Comparison of ENCODE assay signal across 10 mouse cellular contexts in genomic region chr6:31518338-31518698, GRCm38 (mm10). TPM values are rescaled to one million over a fixed set of nuclear protein-coding genes. Genes with fewer than 3 reads are reported as not detected.
DNase-seq lines count a peak whose midpoint lies in the region; TF ChIP-seq lines count a peak whose summit lies in the region.
"Had no signal": no experiment of that assay in that cellular context is flagged by ENCODE, and none has a peak within 500 bp of the region (broad histone marks: within the 10 kb centered on the region; RNA-seq: fewer than 3 reads in every experiment).

No protein-coding gene starts in this region.

- TF ChIP-seq CTCF in cortical plate, adult 2 months (IDR thresholded peaks at IDR 0.05; ENCODE audit: extremely low read depth, insufficient read depth, low read length) = no peak
- no peak for TF ChIP-seq CTCF in olfactory bulb, adult 2 months (IDR thresholded peaks at IDR 0.05; ENCODE audit: insufficient read depth, low read depth, low read length)

- DNase-seq in kidney, adult 9 months = peak; percentile 55
- DNase-seq in kidney, adult 18-20 months = no peak
- DNase-seq in kidney, postnatal 25 days = peak; percentile 66 to 70
- DNase-seq in right cerebral cortex, postnatal 36 days (ENCODE audit: low spot score in 2 of 2) = no peak
- DNase-seq in layer of hippocampus, postnatal 25 days (ENCODE audit: extremely low spot score in 1 of 2, low spot score in 1 of 2) = no peak
- no peak for DNase-seq in spleen, postnatal 14 days (ENCODE audit: low spot score in 2 of 2)

- 27% methylated on average over 2 of the region's 2 CpGs for WGBS in olfactory bulb, adult 2 months

- TF ChIP-seq POLR2A in cortical plate, adult 2 months (IDR thresholded peaks at IDR 0.05; ENCODE audit: extremely low read depth, insufficient read depth, low read length) = no peak
- no peak for TF ChIP-seq POLR2A in olfactory bulb, adult 2 months (IDR thresholded peaks at IDR 0.05; ENCODE audit: insufficient read depth, low read depth, low read length)

- H3K4me3 ChIP-seq in cortical plate, adult 2 months (ENCODE audit: insufficient read depth, low read length) = no peak overlapping the region
- no peak overlapping the region for H3K4me3 ChIP-seq in olfactory bulb, adult 2 months (ENCODE audit: insufficient read depth, low read depth, low read length)
- H3K4me3 ChIP-seq: embryonic facial prominence, embryonic 12.5 days; neural tube, embryonic 13.5 days had no signal

- 0 out of 2 replicates have a peak overlapping the region, but pooled peaks have one; percentile 18 for H3K27ac ChIP-seq in cortical plate, adult 2 months (ENCODE audit: insufficient read depth, low read length)
- peak overlapping the region; percentile 12; the same call in 1 of the 2 replicates for H3K27ac ChIP-seq in olfactory bulb, adult 2 months (ENCODE audit: insufficient read depth, low read depth, low read length)
- H3K27ac ChIP-seq: embryonic facial prominence, embryonic 12.5 days; neural tube, embryonic 13.5 days had no signal

- peaks cover 13% of the 10 kb centered on the region for H3K4me1 ChIP-seq in cortical plate, adult 2 months (ENCODE audit: control insufficient read depth, insufficient read depth, low read length)
- peaks cover 15% of the 10 kb centered on the region for H3K4me1 ChIP-seq in olfactory bulb, adult 2 months (ENCODE audit: control insufficient read depth, insufficient read depth, low read length)
- H3K4me1 ChIP-seq: embryonic facial prominence, embryonic 12.5 days had no signal

RNA-seq across cellular contexts. Expression of gene Podxl, which starts 45.5 kb away (rescaled TPM):
- 21.7 and 24.2 TPM in 2 replicates for polyA plus RNA-seq in cortical plate, adult 2 months (2012; rRNA removed)
- not detected in 2 replicates for polyA plus RNA-seq in olfactory bulb, adult 2 months (2012; ENCODE audit: insufficient read depth, insufficient read length, low replicate concordance, missing spikeins)
- total RNA-seq in layer of hippocampus, postnatal 25 days (2021) = 10 to 100 TPM; 14.0 to 17.2 TPM

Comparison
In these comparisons a context has a peak if more than half of its experiments do, and no peak if none do; other contexts are left out.
1. DNase-seq: peak in kidney, adult 9 months (single experiment) and kidney, postnatal 25 days (2 of 2); none in kidney, adult 18-20 months (single experiment), right cerebral cortex, postnatal 36 days (0 of 2), layer of hippocampus, postnatal 25 days (0 of 2) and spleen, postnatal 14 days (0 of 2).